9 mouse cellular contexts compared by ENCODE assay signal in genomic region chr9:41118065-41118464, GRCm38 (mm10). TPM values are rescaled to one million over a fixed set of nuclear protein-coding genes. Genes with fewer than 3 reads are reported as not detected.
DNase-seq lines count a peak whose midpoint lies in the region; ATAC-seq lines count a peak whose summit lies in the region.
"Had no signal": no experiment of that assay in that cellular context is flagged by ENCODE, and none has a peak within 500 bp of the region (broad histone marks: within the 10 kb centered on the region; RNA-seq: fewer than 3 reads in every experiment).

No protein-coding gene starts in this region.

- peak overlapping the region; percentile 62 for H3K27ac ChIP-seq in heart, embryonic 10.5 days
- peak overlapping the region; percentile 61 for H3K27ac ChIP-seq in liver, embryonic 12.5 days

- peak overlapping the region; percentile 40 for H3K9ac ChIP-seq in liver, embryonic 12.5 days

- H3K36me3 ChIP-seq in heart, embryonic 10.5 days, result 0 out of 2 replicates have a peak, but pooled peaks cover 3% of the 10 kb centered on the region
- H3K36me3 ChIP-seq in liver, embryonic 12.5 days, result no peaks in the 10 kb centered on the region

- H3K4me2 ChIP-seq in liver, embryonic 12.5 days, result peak overlapping the region; percentile 45

- no peak for DNase-seq in heart, embryonic 10.5 days (ENCODE audit: low spot score)
- no peak for DNase-seq in heart, adult 9 months (ENCODE audit: low spot score in 2 of 2)
- DNase-seq in spleen, adult 12 weeks (ENCODE audit: low spot score), result peak; percentile 33
- no peak for DNase-seq in spleen, adult 18-20 months
- DNase-seq in thymus, postnatal 4 days, result peak; percentile 65
- no peak for DNase-seq in right cerebral cortex, postnatal 36 days (ENCODE audit: low spot score in 2 of 2)
- no peak for DNase-seq in frontal cortex, postnatal 14 days (ENCODE audit: low spot score in 2 of 2)
- DNase-seq: heart, postnatal 10 days had no signal

- H3K4me1 ChIP-seq in heart, embryonic 10.5 days, result peaks cover 50% of the 10 kb centered on the region
- peaks cover 42% of the 10 kb centered on the region for H3K4me1 ChIP-seq in liver, embryonic 12.5 days

- peak; percentile 96 for ATAC-seq in liver, embryonic 12.5 days

- no peaks in the 10 kb centered on the region for H3K27me3 ChIP-seq in heart, embryonic 10.5 days (ENCODE audit: insufficient read depth, poor library complexity, severe bottlenecking)
- H3K27me3 ChIP-seq in liver, embryonic 12.5 days (replicated peaks), result no peaks in the 10 kb centered on the region

- 36% methylated on average over 7 of the region's 7 CpGs for WGBS in heart, embryonic 10.5 days
- WGBS in liver, embryonic 12.5 days (ENCODE audit: insufficient replicate concordance), result 22% methylated on average over 7 of the region's 7 CpGs

- no peak overlapping the region; the same call in 1 of the 2 replicates for H3K4me3 ChIP-seq in heart, embryonic 10.5 days
- no peak overlapping the region for H3K4me3 ChIP-seq in liver, embryonic 12.5 days

- no peaks in the 10 kb centered on the region for H3K9me3 ChIP-seq in heart, embryonic 10.5 days
- H3K9me3 ChIP-seq in liver, embryonic 12.5 days (replicated peaks), result no peaks in the 10 kb centered on the region

RNA-seq across cellular contexts. Expression of gene Ubash3b, which starts 43.4 kb away (rescaled TPM):
- polyA plus RNA-seq in heart, embryonic 10.5 days (2016; fragmentation: Nextera tagmentation; extraction: Ambion mirVana), result 13.3 and 13.8 TPM in 2 replicates
- 12.2 and 14.0 TPM in 2 replicates for polyA plus RNA-seq in liver, embryonic 12.5 days (2016; fragmentation: Nextera tagmentation; extraction: Ambion mirVana)

Comparison
In these comparisons a context has a peak if more than half of its experiments do, and no peak if none do; other contexts are left out.
1. DNase-seq: peak in spleen, adult 12 weeks (single experiment) and thymus, postnatal 4 days (single experiment); none in heart, embryonic 10.5 days (single experiment), heart, adult 9 months (0 of 2), spleen, adult 18-20 months (0 of 2), right cerebral cortex, postnatal 36 days (0 of 2) and frontal cortex, postnatal 14 days (0 of 2).